Mouse (Mus musculus): ENCODE measurements around the gene Scaper. TPM values are rescaled to one million over a fixed set of nuclear protein-coding genes. Genes with fewer than 3 reads are reported as not detected.

Scaper gene
- total RNA-seq, 2 experiments from 2014 or later: 29.7 to 32.2 TPM

GRCm38 (mm10) chr9:55540888-55541287, 397.0 kb downstream of the Scaper start:
- DNase-seq (ENCODE audit: low spot score in 2 of 2): no peak

DNA sequence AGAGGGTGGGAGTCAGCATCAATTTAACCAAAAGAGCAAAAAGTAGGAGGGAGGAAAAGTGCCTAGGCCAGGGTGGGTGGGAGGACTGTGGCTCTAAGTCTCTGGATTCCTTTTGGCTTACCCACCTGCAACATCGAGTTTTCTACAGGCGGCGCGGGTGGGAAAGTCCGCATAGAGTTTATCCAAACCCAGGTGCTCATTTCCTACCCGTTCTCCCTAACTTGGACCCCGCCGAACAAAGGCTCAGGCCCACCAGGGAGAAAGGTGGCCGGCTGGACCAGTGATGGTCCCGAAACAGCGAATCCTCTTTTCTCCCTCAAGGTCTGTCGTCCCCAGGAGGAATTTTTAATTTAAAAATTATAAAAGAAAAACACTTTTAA, 397.5 kb downstream of the Scaper start:
- DNase-seq (ENCODE audit: low spot score in 2 of 2): no peak

GRCm38 (mm10) chr9:55539661-55540390, 398.1 kb downstream of the Scaper start:
- DNase-seq (ENCODE audit: low spot score in 2 of 2): no peak

DNA sequence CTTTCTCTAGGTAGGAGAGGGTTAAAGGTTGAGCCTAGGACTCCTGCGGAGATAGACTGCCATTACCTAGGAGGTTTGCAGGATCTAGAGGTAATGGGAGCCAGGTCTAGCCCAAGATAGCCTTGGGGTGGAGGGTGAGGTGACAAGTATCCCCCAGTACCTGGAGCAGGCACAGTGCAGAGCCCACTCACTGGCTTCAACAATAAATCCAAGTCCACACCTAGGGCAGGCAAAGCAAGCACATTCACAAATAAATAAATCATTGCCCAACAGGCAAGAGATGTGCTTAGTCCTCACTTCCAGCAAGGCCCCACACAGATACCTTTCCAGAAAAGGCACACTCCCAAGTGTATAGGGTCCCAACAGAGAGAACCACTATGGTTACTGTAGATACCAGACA, 398.9 kb downstream of the Scaper start:
- no peak for DNase-seq (ENCODE audit: low spot score in 2 of 2)

GRCm38 (mm10) chr9:55538377-55538776, 399.5 kb downstream of the Scaper start, which contains the start of gene Isl2:
TSS of gene Isl2 (plus strand) at chr9:55538672.
- no peak for DNase-seq (ENCODE audit: low spot score in 2 of 2)

GRCm38 (mm10) chr9:55535907-55536306, 402.0 kb downstream of the Scaper start:
- peak in 1 of 2 experiments; percentile 54 for DNase-seq (ENCODE audit: low spot score in 2 of 2)

DNA sequence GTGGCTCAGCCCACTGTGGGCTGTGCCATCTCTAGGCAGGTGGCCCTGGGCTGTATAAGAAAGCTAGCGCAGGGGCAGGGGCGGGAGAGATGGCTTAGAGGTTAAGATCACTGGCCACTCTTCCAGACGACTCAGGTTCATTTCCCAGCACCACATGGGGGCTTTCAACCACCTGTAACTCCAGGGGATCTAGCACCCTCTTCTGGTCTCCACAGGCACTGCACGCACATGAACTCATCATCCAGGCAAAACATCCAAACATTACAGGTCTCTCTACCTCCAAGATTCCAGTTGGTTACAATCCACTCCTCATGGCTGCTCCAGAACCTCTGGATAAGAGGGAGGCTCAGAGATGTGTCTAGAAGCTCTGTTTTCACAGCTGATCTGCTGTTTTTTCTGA, 412.2 kb downstream of the Scaper start:
- no peak for DNase-seq (ENCODE audit: low spot score in 2 of 2)

GRCm38 (mm10) chr9:55512027-55512543, 425.8 kb downstream of the Scaper start, which contains the start of gene Etfa:
TSS of gene Etfa (minus strand) at chr9:55512243.
- DNase-seq (ENCODE audit: low spot score in 2 of 2): peak; percentile 90 to 93

GRCm38 (mm10) chr9:55511521-55511993, 426.4 kb downstream of the Scaper start:
- DNase-seq (ENCODE audit: low spot score in 2 of 2): peak in 1 of 2 experiments; percentile 18

DNA sequence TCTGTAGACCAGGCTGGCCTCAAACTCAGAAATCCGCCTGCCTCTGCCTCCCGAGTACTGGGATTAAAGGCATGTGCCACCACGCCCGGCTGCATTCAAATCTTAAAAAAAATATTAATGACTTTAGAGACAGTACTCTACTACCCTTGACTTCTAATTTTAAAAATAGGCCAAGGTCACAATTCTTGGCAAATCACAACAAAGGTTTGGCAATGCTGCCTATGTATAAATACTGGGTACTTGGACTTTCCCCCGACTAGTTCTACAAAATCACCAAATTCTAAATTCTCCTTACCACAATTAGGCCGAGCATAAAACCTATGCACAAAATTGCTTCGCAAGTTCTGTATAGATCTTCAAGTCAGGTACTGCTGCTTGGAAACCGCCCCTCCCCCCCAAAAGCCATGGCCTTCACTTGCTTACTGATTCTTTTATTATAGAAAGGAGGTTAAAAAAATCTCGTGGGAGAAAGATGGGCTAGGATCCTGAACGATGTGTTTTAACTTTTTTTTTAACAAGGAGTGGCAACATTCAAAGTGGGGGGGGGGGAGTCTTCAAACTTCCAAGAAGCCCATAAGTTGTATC, 427.2 kb downstream of the Scaper start:
- DNase-seq (ENCODE audit: low spot score in 2 of 2): no peak

- DNase-seq (ENCODE audit: low spot score in 2 of 2): no peak
These were observed 428.2 kb downstream of the Scaper start for GRCm38 (mm10) chr9:55509731-55510130.

DNA sequence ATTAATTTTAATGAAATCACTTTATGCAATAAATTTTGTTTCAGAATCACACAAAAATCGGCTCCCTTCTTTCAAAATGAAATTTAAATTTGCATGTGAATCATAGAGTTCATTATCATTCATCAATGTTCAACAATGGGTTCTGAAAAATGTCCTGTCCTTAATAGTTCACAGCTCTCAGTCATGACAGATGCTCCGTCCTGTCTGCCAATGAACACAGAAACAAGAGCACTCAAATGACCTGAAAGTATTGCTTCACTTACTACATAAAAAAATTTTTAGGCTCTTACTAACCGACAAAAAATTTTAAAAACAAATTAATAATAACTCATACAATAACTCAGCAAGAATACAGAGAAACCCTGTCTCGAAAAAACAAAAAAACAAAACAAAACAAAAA, 429.2 kb downstream of the Scaper start:
- DNase-seq (ENCODE audit: low spot score in 2 of 2): peak in 1 of 2 experiments; percentile 3

GRCm38 (mm10) chr9:55507922-55508321, 430.0 kb downstream of the Scaper start:
- DNase-seq (ENCODE audit: low spot score in 2 of 2): no peak

Other genes starting within 250 kb of the Scaper start
- gene 4930563M21Rik, start 72.4 kb upstream of the Scaper start, total RNA-seq (2021): not detected
- 10 to 100 TPM; 96.5 to 97.5 TPM for gene Rcn2, start 103.7 kb upstream of the Scaper start, total RNA-seq (2021)
- gene Pstpip1, start 151.8 kb upstream of the Scaper start, total RNA-seq (2021): 1 to 10 TPM; 2.6 to 3.0 TPM
- 100 to 1,000 TPM; 341 to 346 TPM for gene Tspan3, start 227.4 kb upstream of the Scaper start, total RNA-seq (2021)